Mouse (Mus musculus) C2C12 (cell line): ENCODE data around the gene Mx1.

Source experiments
- CTCF ChIP-seq: IDR thresholded peaks from one replicate; pipeline ENCODE4 v1.5.1; 2011; ENCODE audit not compliant: control insufficient read depth, insufficient read depth, insufficient read length
- MAX ChIP-seq: IDR thresholded peaks from one replicate; pipeline ENCODE4 v1.6.1; 2011; ENCODE audit warnings: mild to moderate bottlenecking, control low read depth
- USF1 ChIP-seq: IDR thresholded peaks from one replicate; pipeline ENCODE4 v1.6.1; 2011; ENCODE audit warnings: low read depth, mild to moderate bottlenecking, control low read depth, moderate library complexity

GRCm38 (mm10) chr16:97430091-97430490, 32.6 kb downstream of the Mx1 start:
- no peak for TF ChIP-seq CTCF
- TF ChIP-seq USF1: no peak
- TF ChIP-seq MAX: no peak
